Mouse (Mus musculus): ENCODE data around the gene Ttc22. TPM values are rescaled to one million over a fixed set of nuclear protein-coding genes. Genes with fewer than 3 reads are reported as not detected.

The Ttc22 gene
- 0.41 TPM for polyA plus RNA-seq (2017; shearing (Covaris generic))

GRCm38 (mm10) chr4:106622030-106622493 is at the start of gene Ttc22:
Gene Ttc22, plus strand, starts transcription at chr4:106622432.

GRCm38 (mm10) chr4:106617056-106617455 is 5.2 kb upstream of the Ttc22 start, which contains the start of gene Lexm:
Gene Lexm, minus strand, starts transcription at chr4:106617241.

GRCm38 (mm10) chr4:106650833-106651527 is 28.7 kb downstream of the Ttc22 start, which contains the start of gene Pars2:
Gene Pars2, plus strand, starts transcription at chr4:106651069.

GRCm38 (mm10) chr4:106678442-106679118 is 56.3 kb downstream of the Ttc22 start, which contains the start of gene Ttc4:
Gene Ttc4, minus strand, starts transcription at chr4:106678944.

Other genes starting within 250 kb of the Ttc22 start
- gene Pcsk9, start 158.1 kb upstream of the Ttc22 start, polyA plus RNA-seq (2017; shearing (Covaris generic)) = not detected
- not detected for gene Bsnd, start 130.1 kb upstream of the Ttc22 start, polyA plus RNA-seq (2017; shearing (Covaris generic))
- gene Dhcr24, start 61.4 kb upstream of the Ttc22 start, polyA plus RNA-seq (2017; shearing (Covaris generic)) = 0.71 TPM
- gene Lexm, start 5.2 kb upstream of the Ttc22 start, polyA plus RNA-seq (2017; shearing (Covaris generic)) = not detected
- gene Pars2, start 28.6 kb downstream of the Ttc22 start, polyA plus RNA-seq (2017; shearing (Covaris generic)) = 3.0 TPM
- 35.7 TPM for gene Ttc4, start 56.5 kb downstream of the Ttc22 start, polyA plus RNA-seq (2017; shearing (Covaris generic))
- not detected for gene Mroh7, start 108.5 kb downstream of the Ttc22 start, polyA plus RNA-seq (2017; shearing (Covaris generic))
- not detected for gene Fam151a, start 111.5 kb downstream of the Ttc22 start, polyA plus RNA-seq (2017; shearing (Covaris generic))
- gene Acot11, start 182.6 kb downstream of the Ttc22 start, polyA plus RNA-seq (2017; shearing (Covaris generic)) = 6.0 TPM

Data from effector memory CD4-positive, alpha-beta T cell, adult 7 months (primary cell).